Mouse (Mus musculus) heart, postnatal 0 days (tissue): ENCODE data around the gene Gm20441. TPM values are rescaled to one million over a fixed set of nuclear protein-coding genes. Genes with fewer than 3 reads are reported as not detected.

ENCODE experiments used
- ATAC-seq: fragments of 200-750 bp; cut with Nextera tagmentation; 2 replicates; pipeline ENCODE4 v1.8.0; 2017; ENCODE audit warnings: low read depth, moderate number of reproducible peaks, moderate library complexity; ENCODE audit not compliant: insufficient read depth
- DNase-seq: peaks from one replicate; pipeline ENCODE4 v3.0.0-alpha.2; 2016; ENCODE audit warnings: low spot score
- H3K27ac ChIP-seq: fragments of 300-500 bp; sonication (generic); 2 replicates; pipeline ENCODE4 v1.5.1; 2014; ENCODE audit warnings: low read depth, mild to moderate bottlenecking
- H3K27me3 ChIP-seq: fragments of 300-500 bp; sonication (generic); 2 replicates; pipeline ENCODE4 v1.6.1; 2014; ENCODE audit warnings: low read length, mixed read lengths; ENCODE audit not compliant: control insufficient read depth, insufficient read depth
- H3K36me3 ChIP-seq: fragments of 300-500 bp; sonication (generic); replicated peaks from 2 replicates; pipeline ENCODE4 v1.6.1; 2014; ENCODE audit warnings: low read length, mixed read lengths; ENCODE audit not compliant: control insufficient read depth, insufficient read depth
- H3K4me1 ChIP-seq: fragments of 300-500 bp; sonication (generic); 2 replicates; pipeline ENCODE4 v1.6.1; 2014; ENCODE audit warnings: antibody characterized with exemption; ENCODE audit not compliant: control insufficient read depth, insufficient read depth
- H3K4me2 ChIP-seq: fragments of 300-500 bp; sonication (generic); 2 replicates; pipeline ENCODE4 v1.6.1; 2014; ENCODE audit warnings: low read depth, mild to moderate bottlenecking, low read length, moderate library complexity
- H3K4me3 ChIP-seq: fragments of 300-500 bp; sonication (generic); 2 replicates; pipeline ENCODE4 v1.5.1; 2014; ENCODE audit warnings: low read depth, low read length
- H3K9ac ChIP-seq: fragments of 300-500 bp; sonication (generic); replicated peaks from 2 replicates; pipeline ENCODE4 v1.6.1; 2014; ENCODE audit warnings: low read depth, low read length, mixed read lengths
- H3K9me3 ChIP-seq: fragments of 300-500 bp; sonication (generic); replicated peaks from 2 replicates; pipeline ENCODE4 v1.6.1; 2016; ENCODE audit warnings: low read length; ENCODE audit not compliant: control insufficient read depth
- CTCF ChIP-seq: IDR thresholded peaks from 2 replicates; pipeline ENCODE4 v1.5.1; 2016; ENCODE audit warnings: antibody characterized with exemption, control low read depth, low read depth
- EP300 ChIP-seq: IDR thresholded peaks from 2 replicates; pipeline ENCODE4 v1.6.1; 2016; ENCODE audit warnings: antibody characterized with exemption, low read depth
- WGBS: fragments of 180-500 bp; shearing (Covaris S2); extraction: QIAGEN DNeasy Blood & Tissue Kit; methylation state at CpG from one replicate; pipeline ENCODE4 v1.1.7; 2014; 5-methylcytosine and 5-hydroxymethylcytosine counted together
- polyA plus RNA-seq: library from polyadenylated mRNA; unstranded; fragments of >200 nt; fragmentation: Nextera tagmentation; extraction: Ambion mirVana; gene quantifications from 2 replicates; pipeline ENCODE4 v1.2.1, GENCODE M21; 2015
- total RNA-seq: library from RNA; depleted of rRNA; stranded (reverse); fragments of >200 nt; gene quantifications from 2 replicates; pipeline ENCODE4 v1.2.3, GENCODE M21; 2014; ENCODE audit warnings: low replicate concordance

Gm20441 gene
- total and polyA plus RNA-seq, 2 experiments from 2014 or later: not detected

DNA sequence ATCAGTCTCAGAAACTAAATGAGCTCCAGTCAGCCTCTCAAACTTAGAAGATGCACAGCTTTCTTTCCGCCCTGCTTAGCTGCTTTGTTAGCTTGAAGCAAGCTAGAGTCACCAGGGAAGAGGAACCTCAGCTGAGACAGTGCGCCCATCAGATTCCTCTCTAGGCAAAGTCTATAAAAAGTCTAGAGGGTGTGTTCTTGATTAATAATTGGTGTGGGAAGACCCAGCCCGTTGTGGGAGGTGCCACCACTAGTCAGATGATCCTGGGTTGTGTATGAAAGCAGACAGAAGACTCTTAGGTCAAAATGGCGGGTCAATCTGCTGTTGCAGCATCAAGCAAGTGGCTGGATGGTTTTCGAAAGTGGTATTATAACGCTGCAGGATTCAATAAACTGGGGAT lies 13.9 kb downstream of the Gm20441 start:
- Histone ChIP-seq H3K36me3 (no peaks in the 10 kb centered on the region), H3K27ac (no peak overlapping the region), H3K27me3 (no peaks in the 10 kb centered on the region), H3K9ac (no peak overlapping the region), H3K9me3 (no peaks in the 10 kb centered on the region), H3K4me2 (no peak overlapping the region), H3K4me3 (no peak overlapping the region), H3K4me1 (no peaks in the 10 kb centered on the region)
- TF ChIP-seq CTCF (no peak), EP300 (no peak)
- 87% methylated on average over 6 of the region's 6 CpGs for WGBS
- ATAC-seq: no peak
- DNase-seq: no peak

DNA sequence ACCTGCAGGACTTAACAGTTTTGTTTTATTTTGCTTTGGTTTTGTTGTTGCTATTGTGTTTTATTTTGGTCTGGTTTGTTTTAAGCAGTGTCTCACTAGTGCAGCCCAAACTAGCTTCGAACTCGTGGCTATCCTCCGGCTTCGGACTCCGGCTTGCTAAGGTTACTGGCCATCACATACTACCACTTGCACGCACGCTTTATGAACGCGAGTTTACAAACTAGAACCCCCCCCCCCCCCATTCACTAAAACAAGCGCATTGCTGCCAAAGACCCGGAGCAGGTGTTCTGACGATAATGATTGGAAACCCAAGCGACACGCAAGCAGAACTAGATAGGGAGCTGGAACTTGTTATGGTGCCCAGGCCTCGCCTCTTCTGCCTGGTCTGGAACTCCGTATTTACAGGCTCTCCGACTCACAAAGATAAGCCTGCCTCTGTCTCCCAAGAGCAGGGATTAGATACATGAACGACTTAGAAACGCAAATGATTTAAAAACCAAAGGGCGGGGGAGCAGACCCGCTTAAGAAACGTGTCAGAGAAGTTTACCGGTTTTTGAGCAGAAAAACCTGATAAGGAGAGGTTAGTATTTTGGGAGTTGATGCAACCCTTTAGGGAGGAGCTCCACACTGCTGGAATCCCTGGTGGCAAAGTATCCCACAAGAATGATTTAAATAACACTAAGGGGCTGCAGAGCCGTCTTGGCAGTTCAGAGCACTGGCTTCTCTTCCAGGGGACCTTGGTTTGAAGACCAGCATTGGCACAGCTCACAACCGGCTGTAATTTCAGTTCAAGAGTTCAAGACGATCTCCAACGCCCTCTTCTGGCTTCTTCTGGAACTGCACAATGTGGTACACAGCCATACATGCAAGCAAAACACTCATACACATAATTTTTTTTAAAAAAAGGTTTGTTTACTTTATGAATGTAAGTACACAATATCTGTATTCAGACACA lies 16.0 kb downstream of the Gm20441 start:
- H3K4me2 ChIP-seq: peak overlapping the region; percentile 96
- H3K4me1 ChIP-seq: no peaks in the 10 kb centered on the region
- H3K9me3 ChIP-seq: 0 out of 2 replicates have a peak, but pooled peaks cover 3% of the 10 kb centered on the region
- H3K36me3 ChIP-seq: no peaks in the 10 kb centered on the region
- H3K9ac ChIP-seq: peak overlapping the region; percentile 91
- H3K4me3 ChIP-seq: peak overlapping the region; percentile 82
- ATAC-seq (peak; percentile 10; the same call in 1 of the 2 replicates), DNase-seq (peak; percentile 76)
- peak overlapping the region; percentile 35 for H3K27ac ChIP-seq
- TF ChIP-seq EP300: no peak
- TF ChIP-seq CTCF: peak; percentile 59
- WGBS: under 1% methylated on average over 27 of the region's 27 CpGs
- H3K27me3 ChIP-seq: no peaks in the 10 kb centered on the region

GRCm38 (mm10) chr10:75763682-75764518 lies 16.9 kb downstream of the Gm20441 start, which contains the start of gene Cabin1:
Gene Cabin1, minus strand, starts transcription at chr10:75764341.
- TF ChIP-seq EP300 (0 out of 2 replicates have a peak, but pooled peaks have one; percentile 41), CTCF (no peak)
- under 1% methylated on average over 61 of the region's 61 CpGs for WGBS
- H3K27ac ChIP-seq: peak within 1 kb of the TSS; percentile 64
- ATAC-seq: peak; percentile 99
- H3K9ac ChIP-seq: peak within 1 kb of the TSS; percentile 91
- H3K4me1 ChIP-seq: no peaks in the 10 kb centered on the region
- H3K27me3 ChIP-seq: no peaks in the 10 kb centered on the region
- H3K4me3 ChIP-seq: peak within 1 kb of the TSS; percentile 82
- H3K9me3 ChIP-seq: 0 out of 2 replicates have a peak, but pooled peaks cover 3% of the 10 kb centered on the region
- H3K36me3 ChIP-seq: no peaks in the 10 kb centered on the region
- DNase-seq: peak; percentile 97
- peak within 1 kb of the TSS; percentile 96 for H3K4me2 ChIP-seq

GRCm38 (mm10) chr10:75762413-75762812 lies 18.3 kb downstream of the Gm20441 start:
- DNase-seq: no peak
- H3K36me3 ChIP-seq: peaks cover 8% of the 10 kb centered on the region; the same call in 1 of the 2 replicates
- H3K4me2 ChIP-seq: no peak overlapping the region
- WGBS: 67% methylated on average over 3 of the region's 3 CpGs
- ATAC-seq: no peak
- no peaks in the 10 kb centered on the region for H3K4me1 ChIP-seq
- H3K9me3 ChIP-seq: 0 out of 2 replicates have a peak, but pooled peaks cover 3% of the 10 kb centered on the region
- no peak overlapping the region for H3K4me3 ChIP-seq
- no peak overlapping the region for H3K9ac ChIP-seq
- TF ChIP-seq CTCF (no peak), EP300 (no peak)
- no peaks in the 10 kb centered on the region for H3K27me3 ChIP-seq
- H3K27ac ChIP-seq: no peak overlapping the region

DNA sequence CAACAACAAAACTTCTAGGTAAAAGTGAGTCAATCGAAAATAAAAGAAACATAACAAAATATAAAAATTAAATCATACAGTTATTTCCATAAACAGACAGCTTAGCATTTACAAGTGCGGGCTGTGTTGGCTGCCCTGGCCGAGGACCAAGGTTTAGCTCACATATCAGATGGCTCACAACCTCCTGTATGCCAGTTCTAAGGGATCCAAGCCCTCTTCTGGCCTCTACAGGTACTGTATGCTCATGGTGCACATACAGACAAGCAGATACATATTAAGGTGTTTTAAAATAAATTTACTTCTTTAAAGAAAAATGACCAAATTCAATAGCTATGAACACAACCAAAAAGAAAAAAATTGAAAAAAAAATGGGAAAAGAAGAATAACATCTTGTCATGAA lies 20.4 kb downstream of the Gm20441 start:
- WGBS: 95% methylated on average over 3 of the region's 3 CpGs
- TF ChIP-seq EP300: no peak
- TF ChIP-seq CTCF: no peak
- no peak overlapping the region for H3K27ac ChIP-seq
- H3K27me3 ChIP-seq: no peaks in the 10 kb centered on the region
- H3K36me3 ChIP-seq: peaks cover 19% of the 10 kb centered on the region
- no peak for DNase-seq
- no peak overlapping the region for H3K4me2 ChIP-seq
- H3K9me3 ChIP-seq: 0 out of 2 replicates have a peak, but pooled peaks cover 3% of the 10 kb centered on the region
- H3K9ac ChIP-seq: no peak overlapping the region
- H3K4me1 ChIP-seq: no peaks in the 10 kb centered on the region
- ATAC-seq: no peak
- H3K4me3 ChIP-seq: no peak overlapping the region
